Mouse (Mus musculus) macrophage (primary cell): ENCODE data around the gene Ctf2. TPM values are rescaled to one million over a fixed set of nuclear protein-coding genes. Genes with fewer than 3 reads are reported as not detected.
"Not testable (repeated sequence)": the region's sequence is repeated elsewhere in the genome, so short reads cannot be mapped to it uniquely, and the experiment has no call there.

Experiments used
- H3K27ac ChIP-seq: fragments of 350-480 bp; formaldehyde crosslinking; 2 replicates; pipeline ENCODE4 v1.9.0; 2021
- H3K36me3 ChIP-seq: fragments of 350-480 bp; formaldehyde crosslinking; 2 replicates; pipeline ENCODE4 v1.9.0; 2021; ENCODE audit errors: inconsistent target
- H3K4me3 ChIP-seq: fragments of 350-480 bp; formaldehyde crosslinking; 2 replicates; pipeline ENCODE4 v1.9.0; 2021; ENCODE audit errors: inconsistent target
- H3K79me2 ChIP-seq: fragments of 350-480 bp; formaldehyde crosslinking; 2 replicates; pipeline ENCODE4 v1.9.0; 2021; ENCODE audit errors: inconsistent target
- WGBS: methylation state at CpG from one replicate; pipeline ENCODE4 v1.1.7; 2026; ENCODE audit warnings: inconsistent platforms; ENCODE audit not compliant: missing documents; 5-methylcytosine and 5-hydroxymethylcytosine counted together
- polyA plus RNA-seq: library from polyadenylated mRNA; stranded (reverse); fragments of 250-400 nt; gene quantifications from 3 replicates; pipeline ENCODE4 v1.2.4, GENCODE M21; 2018; ENCODE audit warnings: inconsistent platforms
- total RNA-seq, 78 experiments: library from RNA; depleted of rRNA; stranded (reverse); fragments of 250-400 nt; gene quantifications; 1 replicate in 9 of 78; 2 replicates in 24 of 78; 3 replicates in 43 of 78; 4 replicates in 2 of 78; pipeline ENCODE4 v1.2.4; 2018; ENCODE audit warnings: inconsistent platforms in 56 of 78

Gene Ctf2
- total RNA-seq (2018; cell fraction: chromatin; rRNA removed), result not detected
- total RNA-seq (2018; cell fraction: cytosol; rRNA removed), result under 1 TPM in 1 of 26 experiments, not detected in 25; 0.05 TPM
- total RNA-seq (2018; cell fraction: nucleus; rRNA removed), result not detected
- polyA plus RNA-seq, result not detected in 3 replicates

- H3K27ac ChIP-seq, H3K4me3 ChIP-seq, H3K79me2 ChIP-seq, H3K36me3 ChIP-seq: not testable (repeated sequence)
- WGBS, result no CpG with 5 or more reads among the region's 5 CpGs
Observed at GRCm38 (mm10) chr7:127732066-127732465, at the start of gene Ctf2. Ctf2 (minus strand) TSS chr7:127732166.

DNA sequence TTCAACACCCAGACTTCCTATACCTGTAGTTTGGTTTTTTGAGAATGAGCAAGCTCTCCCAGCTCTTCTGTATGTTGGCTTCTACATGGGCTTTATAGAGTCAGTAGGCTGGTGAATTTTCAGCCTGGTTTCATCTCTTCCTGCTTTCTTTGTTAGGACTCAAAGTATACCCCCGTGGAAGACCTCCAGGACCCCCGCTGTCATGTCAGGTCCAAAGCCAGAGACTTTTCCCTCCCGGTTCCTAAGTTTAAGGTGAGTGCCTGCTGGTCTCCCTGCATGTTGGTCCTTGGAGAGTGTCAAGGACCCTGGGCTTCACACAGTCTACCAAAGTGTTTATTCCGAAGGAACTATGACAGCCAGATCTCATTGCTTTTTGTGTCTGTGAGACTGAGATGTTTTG, 46.4 kb upstream of the Ctf2 start:
- peaks cover 30% of the 10 kb centered on the region for H3K36me3 ChIP-seq
- H3K27ac ChIP-seq, result no peak overlapping the region
- WGBS, result 82% methylated on average over 4 of the region's 4 CpGs
- H3K79me2 ChIP-seq, result peaks cover 21% of the 10 kb centered on the region
- peak overlapping the region; percentile 73 for H3K4me3 ChIP-seq

DNA sequence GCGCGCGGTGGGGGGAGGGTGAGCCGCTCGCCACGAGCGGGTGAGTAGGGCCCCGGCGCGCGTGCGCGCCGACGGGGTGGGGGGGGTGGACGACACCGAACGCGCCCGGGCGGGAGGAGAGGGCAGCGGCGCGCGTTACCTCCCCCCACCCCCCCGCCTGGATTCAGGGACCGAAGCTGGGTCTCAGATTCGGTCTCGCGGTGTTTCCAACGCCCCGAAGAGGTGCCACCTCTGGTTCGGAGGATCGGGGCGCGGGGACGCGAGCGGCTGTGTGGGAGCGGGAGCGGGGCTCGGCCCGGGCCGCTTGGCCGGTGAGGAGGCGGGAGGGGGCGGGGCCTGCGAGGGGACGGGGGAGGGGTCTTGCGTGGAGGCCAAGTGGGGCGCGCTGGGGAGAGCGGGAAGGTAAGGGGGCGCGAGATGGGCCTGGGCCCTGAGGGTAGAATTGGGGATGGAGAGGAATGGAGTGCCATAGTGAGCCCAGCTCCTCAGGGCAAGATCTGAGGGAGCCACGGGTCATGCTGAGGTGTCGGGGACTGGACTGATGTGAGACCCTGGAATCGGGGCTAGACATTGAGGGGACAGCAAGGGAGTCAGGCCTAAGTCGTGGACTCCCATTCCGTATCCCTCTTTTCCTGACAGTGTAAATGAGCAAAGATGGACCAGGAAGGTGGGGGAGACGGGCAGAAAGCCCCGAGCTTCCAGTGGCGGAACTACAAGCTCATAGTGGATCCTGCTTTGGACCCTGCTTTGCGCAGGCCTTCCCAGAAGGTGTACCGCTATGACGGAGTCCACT, 45.7 kb upstream of the Ctf2 start:
- Histone ChIP-seq H3K4me3 (peak overlapping the region; percentile 73), H3K27ac (peak overlapping the region; percentile 22; the same call in 1 of the 2 replicates), H3K79me2 (peaks cover 21% of the 10 kb centered on the region), H3K36me3 (peaks cover 27% of the 10 kb centered on the region)
- 2% methylated on average over 44 of the region's 66 CpGs for WGBS

GRCm38 (mm10) chr7:127776878-127777473, 45.0 kb upstream of the Ctf2 start:
- H3K36me3 ChIP-seq, result peaks cover 20% of the 10 kb centered on the region
- WGBS, result 1% methylated on average over 60 of the region's 70 CpGs
- peak overlapping the region; percentile 98 for H3K27ac ChIP-seq
- peaks cover 21% of the 10 kb centered on the region for H3K79me2 ChIP-seq
- H3K4me3 ChIP-seq, result peak overlapping the region; percentile 76

DNA sequence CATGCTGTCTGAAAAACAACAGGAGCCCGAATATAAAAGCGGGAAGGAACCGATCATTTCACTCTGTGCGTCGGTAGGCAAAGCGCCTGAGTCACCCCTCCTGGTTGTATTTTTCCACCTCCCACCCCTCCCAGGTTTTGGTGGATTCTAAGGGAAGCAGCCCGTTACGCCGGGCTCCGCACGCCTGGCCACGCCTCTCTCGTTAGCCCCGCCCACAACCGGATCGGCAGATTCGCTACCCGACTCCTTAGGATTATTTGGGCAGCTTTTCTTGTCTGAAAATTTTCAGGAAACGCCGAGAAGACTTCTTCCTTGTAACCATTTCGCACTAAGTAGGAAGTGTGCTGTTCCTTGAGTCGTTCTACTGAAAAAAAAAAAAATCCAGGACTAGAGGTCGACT, 44.5 kb upstream of the Ctf2 start, which contains the start of gene Setd1a:
Gene Setd1a (plus strand): TSS at position 245 of the 400 bp plus-strand sequence.
- 0% methylated on average over 22 of the region's 23 CpGs for WGBS
- Histone ChIP-seq H3K27ac (peak within 1 kb of the TSS; percentile 98), H3K4me3 (peak within 1 kb of the TSS; percentile 76), H3K79me2 (peaks cover 21% of the 10 kb centered on the region), H3K36me3 (peaks cover 14% of the 10 kb centered on the region)

DNA sequence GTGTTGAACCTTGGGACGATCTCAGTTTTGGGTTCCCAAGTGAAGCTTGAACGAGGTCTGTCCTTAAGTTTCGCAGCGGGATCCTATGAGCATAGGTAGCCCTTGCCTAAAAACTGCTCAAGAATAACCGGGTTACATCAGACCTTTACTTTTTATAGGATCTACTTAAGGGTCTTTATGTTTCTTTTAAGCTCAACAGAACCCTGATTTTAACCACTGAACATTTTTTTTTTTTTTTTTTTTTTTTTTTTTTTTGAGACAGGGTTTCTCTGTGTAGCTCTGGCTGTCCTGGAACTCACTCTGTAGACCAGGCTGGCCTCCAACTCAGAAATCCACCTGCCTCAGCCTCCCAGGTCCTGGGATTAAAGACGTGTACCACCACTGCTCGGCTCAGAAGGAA, 43.9 kb upstream of the Ctf2 start:
- H3K27ac ChIP-seq, result peak overlapping the region; percentile 98
- peak overlapping the region; percentile 76 for H3K4me3 ChIP-seq
- WGBS, result 67% methylated on average over 7 of the region's 7 CpGs

DNA sequence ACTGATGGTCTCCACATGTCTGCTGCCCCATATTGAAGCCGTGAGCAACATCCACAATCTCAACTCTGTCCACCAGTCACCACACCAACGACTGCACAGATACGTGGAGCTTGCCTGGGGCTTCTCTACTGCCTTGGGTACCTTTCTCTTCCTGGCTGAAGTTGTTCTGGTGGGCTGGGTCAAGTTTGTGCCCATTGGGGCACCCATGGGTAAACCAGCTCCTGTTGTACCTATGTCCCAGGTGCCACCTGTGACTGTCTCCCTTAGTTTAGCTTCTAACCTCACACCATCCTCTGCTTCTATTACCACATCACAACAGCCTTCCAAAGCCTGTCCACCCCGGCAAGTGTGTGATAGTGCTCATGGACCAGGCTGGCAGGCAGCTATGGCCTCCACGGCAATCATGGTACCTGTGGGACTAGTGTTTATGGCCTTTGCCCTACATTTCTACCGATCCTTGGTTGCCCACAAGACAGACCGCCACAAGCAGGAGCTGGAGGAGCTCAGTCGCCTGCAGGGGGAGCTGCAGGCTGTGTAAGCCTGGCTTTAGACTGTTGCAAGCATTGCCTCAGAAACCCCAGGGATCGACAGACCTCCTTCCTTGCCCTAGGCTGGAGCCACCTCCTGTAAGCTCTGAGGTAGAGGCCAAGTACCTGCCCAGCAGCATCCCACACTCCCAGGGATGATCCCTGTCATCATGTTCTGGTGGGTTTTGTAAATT, 41.9 kb upstream of the Ctf2 start:
- Histone ChIP-seq H3K36me3 (no peaks in the 10 kb centered on the region), H3K79me2 (peaks cover 30% of the 10 kb centered on the region), H3K4me3 (no peak overlapping the region), H3K27ac (no peak overlapping the region)
- 47% methylated on average over 9 of the region's 9 CpGs for WGBS

More for the DNA sequence above, 43.9 kb upstream of the Ctf2 start:
- H3K36me3 ChIP-seq, result not testable (repeated sequence)
- H3K79me2 ChIP-seq, result peaks cover 26% of the 10 kb centered on the region

DNA sequence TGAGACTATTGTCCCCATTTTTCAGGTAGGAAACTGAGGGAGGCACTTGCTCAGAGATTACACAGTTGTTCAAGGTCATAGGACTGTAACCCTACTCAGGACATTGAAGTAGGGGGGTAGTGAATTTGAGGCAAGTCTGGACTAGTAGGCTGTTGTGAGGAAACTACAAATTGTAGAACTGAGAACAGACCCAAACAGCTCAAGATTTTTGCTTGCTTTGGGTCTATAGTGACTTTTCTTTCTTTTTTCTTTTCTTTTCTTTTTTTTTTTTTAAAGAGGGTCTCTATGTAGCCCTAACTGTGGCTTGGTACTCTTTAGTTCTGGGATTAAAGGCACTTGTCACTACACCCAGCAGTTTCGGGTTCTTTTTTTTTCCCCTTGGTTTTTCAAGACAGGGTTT, 40.6 kb upstream of the Ctf2 start:
- no peak overlapping the region for H3K27ac ChIP-seq
- no peak overlapping the region for H3K4me3 ChIP-seq
- 82% methylated on average over 1 of the region's 1 CpGs for WGBS
- peaks cover 18% of the 10 kb centered on the region; the same call in 1 of the 2 replicates for H3K79me2 ChIP-seq
- H3K36me3 ChIP-seq, result no peaks in the 10 kb centered on the region

DNA sequence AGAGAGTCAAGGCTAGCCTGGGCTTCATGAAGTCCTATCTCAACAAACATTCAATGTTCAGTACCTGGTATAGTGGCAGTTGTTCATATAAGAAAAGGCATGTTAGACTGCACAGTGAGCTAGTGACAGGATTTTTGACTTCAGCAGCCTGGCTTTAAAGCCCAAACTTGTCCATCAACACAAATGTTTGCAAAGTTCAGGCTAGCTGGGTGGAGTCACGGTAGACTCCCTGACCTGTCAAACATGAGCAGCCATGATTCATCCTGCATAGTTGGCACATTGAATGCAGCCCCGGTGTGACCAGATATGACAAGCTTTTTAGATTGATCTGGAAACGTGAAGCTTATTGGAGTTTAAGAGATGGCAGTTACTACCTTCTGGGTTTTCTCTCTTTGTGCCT, 40.1 kb upstream of the Ctf2 start:
- 88% methylated on average over 3 of the region's 3 CpGs for WGBS
- H3K4me3 ChIP-seq, result no peak overlapping the region
- H3K79me2 ChIP-seq, result peaks cover 18% of the 10 kb centered on the region; the same call in 1 of the 2 replicates
- no peaks in the 10 kb centered on the region for H3K36me3 ChIP-seq
- no peak overlapping the region for H3K27ac ChIP-seq

DNA sequence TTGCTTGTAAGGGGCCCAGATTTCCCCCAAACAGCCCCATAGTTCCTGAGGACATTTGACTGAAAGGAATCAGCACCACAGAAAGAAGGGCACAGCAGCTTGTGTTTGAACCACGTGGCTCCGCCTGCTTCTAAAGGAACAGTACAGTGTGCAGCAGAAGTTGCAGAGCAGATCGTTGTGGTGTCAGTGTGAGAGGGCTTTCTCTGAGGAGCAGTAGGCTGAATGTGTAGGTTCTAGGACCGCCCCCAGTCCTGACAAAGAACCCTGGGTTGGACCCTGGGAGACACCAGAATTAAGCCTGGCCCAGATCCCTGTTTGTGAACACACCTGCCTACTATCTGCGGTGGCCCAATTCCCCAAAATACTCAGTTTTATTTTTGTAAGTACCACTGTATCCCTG, 39.3 kb upstream of the Ctf2 start:
- H3K4me3 ChIP-seq, result peak overlapping the region; percentile 67; the same call in 1 of the 2 replicates

DNA sequence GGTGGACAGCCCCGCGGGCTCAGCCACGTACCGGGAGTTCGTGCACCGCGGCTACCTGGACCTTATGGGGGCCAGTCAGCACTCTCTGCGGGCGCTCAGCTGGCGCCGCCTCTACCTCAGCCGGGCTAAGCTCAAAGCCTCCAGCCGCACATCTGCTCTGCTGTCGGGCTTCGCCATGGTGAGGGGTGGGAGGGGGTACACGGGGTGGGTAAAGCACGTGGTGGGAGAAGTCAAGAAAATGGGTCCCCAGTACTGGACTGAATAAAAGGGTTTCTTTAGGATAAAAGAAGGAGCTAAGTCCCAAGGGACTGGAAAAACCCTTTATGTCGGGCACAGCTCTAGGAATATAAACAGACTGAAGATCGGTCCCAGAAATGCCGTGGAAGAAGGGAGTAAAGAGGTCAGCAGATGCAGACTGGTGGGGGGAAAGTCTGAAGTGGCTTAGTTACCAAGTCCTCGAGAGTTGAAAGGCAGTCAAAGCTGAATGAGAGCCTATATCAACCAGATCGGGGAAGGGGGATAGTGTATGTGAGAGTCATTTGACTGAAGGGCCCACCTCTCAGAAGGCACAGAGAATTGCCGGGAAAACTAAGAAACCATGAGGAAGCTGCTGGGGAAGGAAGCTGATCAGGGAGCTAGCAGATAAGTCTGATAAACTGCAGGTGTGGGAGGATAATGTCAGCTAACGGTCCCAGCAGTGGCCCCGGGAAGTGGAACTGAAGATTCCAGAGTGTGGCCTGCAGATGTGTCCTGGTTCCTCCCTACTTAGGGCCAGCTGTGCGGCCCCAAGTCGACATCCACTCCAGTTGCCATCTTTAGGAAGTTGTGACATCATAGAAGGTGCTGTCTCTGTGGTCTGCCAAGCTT, 38.3 kb upstream of the Ctf2 start:
- peak overlapping the region; percentile 67 for H3K4me3 ChIP-seq
- H3K36me3 ChIP-seq, result 0 out of 2 replicates have a peak, but pooled peaks cover 6% of the 10 kb centered on the region
- under 1% methylated on average over 25 of the region's 27 CpGs for WGBS
- H3K27ac ChIP-seq, result peak overlapping the region; percentile 78
- H3K79me2 ChIP-seq, result peaks cover 18% of the 10 kb centered on the region; the same call in 1 of the 2 replicates

More for the DNA sequence above, 39.3 kb upstream of the Ctf2 start:
- Histone ChIP-seq H3K36me3 (no peaks in the 10 kb centered on the region), H3K79me2 (peaks cover 18% of the 10 kb centered on the region; the same call in 1 of the 2 replicates), H3K27ac (no peak overlapping the region)
- 54% methylated on average over 5 of the region's 5 CpGs for WGBS

DNA sequence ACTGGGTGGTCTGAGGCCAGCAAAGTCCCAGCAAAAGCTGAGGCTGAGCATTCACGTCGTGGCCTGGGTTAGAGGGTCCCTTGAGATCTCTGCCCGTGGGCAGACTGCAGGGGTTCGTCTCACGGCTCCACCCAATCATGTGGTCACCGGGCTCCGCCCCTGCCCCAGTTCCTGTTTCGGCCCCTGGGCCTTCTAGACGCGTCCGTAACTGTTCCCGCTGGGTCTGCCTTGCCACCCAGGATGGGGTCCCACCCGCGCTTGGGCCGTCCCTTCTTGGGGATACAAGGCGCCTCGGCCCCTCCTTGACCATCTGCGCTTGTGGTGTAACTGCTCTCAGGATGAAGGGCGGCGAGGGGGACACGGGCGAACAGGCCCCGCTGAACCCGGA, 37.7 kb upstream of the Ctf2 start, which contains the start of gene Orai3:
Gene Orai3 (plus strand): TSS at position 165 of the 388 bp plus-strand sequence.
- under 1% methylated on average over 24 of the region's 24 CpGs for WGBS

GRCm38 (mm10) chr7:127768997-127769593, 37.1 kb upstream of the Ctf2 start:
- H3K27ac ChIP-seq, result peak overlapping the region; percentile 78
- peak overlapping the region; percentile 67 for H3K4me3 ChIP-seq
- 0 out of 2 replicates have a peak, but pooled peaks cover 6% of the 10 kb centered on the region for H3K36me3 ChIP-seq
- 1% methylated on average over 15 of the region's 16 CpGs for WGBS
- peaks cover 18% of the 10 kb centered on the region; the same call in 1 of the 2 replicates for H3K79me2 ChIP-seq

More for the DNA sequence above, 37.7 kb upstream of the Ctf2 start, which contains the start of gene Orai3:
- peak within 1 kb of the TSS; percentile 78 for H3K27ac ChIP-seq
- H3K4me3 ChIP-seq, result peak within 1 kb of the TSS; percentile 67
- H3K79me2 ChIP-seq, result peaks cover 18% of the 10 kb centered on the region; the same call in 1 of the 2 replicates
- 0 out of 2 replicates have a peak, but pooled peaks cover 6% of the 10 kb centered on the region for H3K36me3 ChIP-seq
